Mouse (Mus musculus) ovary, postnatal 10 days (tissue): ENCODE data around the gene Cnfn.
"Not testable (repeated sequence)": the region's sequence is repeated elsewhere in the genome, so short reads cannot be mapped to it uniquely, and the experiment has no call there.

Experiments
- DNase-seq: peaks from one replicate; pipeline ENCODE4 v3.0.0; 2022; ENCODE audit warnings: low spot score

Gene Cnfn

DNA sequence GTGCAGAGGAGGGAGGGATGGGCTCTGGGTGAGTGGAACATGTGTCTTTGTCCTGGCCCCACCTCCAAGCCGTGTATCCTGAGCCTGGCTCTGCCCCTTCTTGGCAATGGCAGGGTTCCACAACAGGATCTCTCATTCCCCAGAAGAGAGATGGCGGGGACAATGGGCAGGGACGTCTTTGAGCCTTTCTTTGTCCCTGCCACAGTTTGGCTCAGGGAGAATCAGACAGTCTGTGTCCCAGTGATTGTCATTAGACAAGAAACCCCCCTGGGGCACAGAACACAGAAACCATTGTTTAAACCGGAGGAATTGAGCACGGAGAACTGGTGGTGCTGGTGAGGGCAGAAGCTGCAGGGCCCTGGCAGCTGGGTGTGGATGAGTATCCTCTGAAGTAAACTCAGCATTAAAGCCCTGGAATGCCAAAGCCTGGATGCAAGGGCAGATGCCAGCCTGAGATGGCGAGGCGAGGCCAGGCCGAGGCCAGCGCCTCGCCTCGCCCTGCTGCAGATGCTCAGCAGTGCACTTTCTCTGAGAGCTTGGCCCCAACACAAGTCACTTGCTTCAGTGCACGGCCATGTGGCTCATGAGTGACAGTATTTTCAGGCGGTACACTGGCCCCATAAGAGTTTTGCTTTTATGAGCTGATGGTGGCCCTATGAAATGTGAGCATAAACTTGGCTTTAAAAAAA, 3.4 kb downstream of the Cnfn start:
- DNase-seq: no peak

DNA sequence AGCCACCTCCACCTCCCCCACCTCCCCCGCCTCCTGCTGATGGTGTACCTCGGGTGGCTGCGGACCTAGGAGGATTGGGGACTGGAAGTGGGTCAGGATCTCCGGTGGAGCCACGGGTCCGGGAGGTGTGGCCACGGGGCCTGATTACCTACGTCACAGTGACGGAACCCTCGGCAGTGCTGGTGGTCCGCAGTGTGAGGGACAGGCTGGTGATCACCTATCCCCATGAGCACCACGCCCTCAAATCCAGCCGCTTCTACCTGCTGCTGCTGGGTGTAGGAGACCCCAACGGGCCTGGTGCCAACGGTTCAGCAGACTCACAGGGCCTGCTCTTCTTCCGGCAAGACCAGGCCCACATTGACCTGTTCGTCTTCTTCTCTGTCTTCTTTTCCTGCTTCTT, 5.9 kb downstream of the Cnfn start:
- no peak for DNase-seq

DNA sequence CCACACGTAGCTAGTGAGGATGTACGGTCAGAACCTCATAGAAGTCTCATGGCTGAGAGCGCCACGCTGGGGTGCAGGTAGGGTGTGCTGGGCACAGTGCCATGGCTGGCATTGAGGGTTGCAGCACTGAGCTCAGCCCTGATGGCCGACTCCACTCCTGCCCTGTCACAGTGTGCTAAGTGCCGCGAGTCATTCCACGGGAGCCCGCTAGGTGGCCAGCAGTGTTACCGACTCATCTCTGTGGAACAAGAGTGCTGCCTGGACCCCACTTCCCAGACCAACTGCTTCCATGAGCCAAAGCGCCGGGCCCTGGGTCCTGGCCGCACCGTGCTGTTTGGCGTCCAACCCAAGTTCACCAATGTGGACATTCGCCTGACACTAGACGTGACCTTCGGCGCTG, 6.4 kb downstream of the Cnfn start:
- DNase-seq: no peak

DNA sequence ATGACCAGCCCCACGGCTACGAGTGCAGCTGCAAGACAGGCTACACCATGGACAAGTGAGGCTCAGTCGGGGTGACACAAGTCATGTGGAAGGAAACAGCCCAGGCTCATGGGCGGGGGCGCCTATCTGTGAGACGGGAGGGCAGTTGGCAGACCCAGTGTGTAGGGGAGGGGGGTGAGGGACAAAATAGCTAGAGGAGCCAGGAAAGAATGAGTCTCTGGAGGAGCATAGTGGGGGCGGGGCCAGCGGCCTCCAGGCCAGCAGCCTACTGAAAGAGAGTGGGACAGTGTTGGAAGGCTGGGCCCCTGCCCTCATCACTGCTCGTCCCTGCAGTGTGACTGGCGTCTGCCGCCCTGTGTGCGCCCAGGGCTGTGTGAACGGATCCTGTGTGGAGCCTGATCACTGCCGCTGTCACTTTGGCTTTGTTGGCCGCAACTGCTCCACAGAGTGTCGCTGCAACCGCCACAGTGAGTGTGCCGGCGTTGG, 10.8 kb downstream of the Cnfn start:
- DNase-seq: no peak

DNA sequence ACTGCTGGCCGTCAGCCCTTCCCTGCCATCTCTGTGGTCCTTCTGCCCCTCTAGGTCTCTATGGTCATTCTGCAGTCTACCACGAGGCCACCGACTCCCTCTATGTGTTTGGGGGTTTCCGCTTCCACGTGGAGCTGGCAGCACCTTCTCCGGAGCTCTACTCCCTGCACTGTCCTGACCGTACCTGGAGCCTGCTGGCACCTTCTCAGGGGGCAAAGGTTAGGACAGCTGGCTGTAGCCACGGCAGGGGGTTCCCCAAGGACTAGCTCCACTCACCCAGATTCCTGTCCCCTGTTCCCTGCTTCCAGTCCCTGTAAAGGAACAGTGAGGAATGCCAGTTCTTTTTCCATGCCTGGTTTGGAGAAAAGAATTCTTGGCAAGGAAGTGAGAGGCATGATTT, 20.7 kb downstream of the Cnfn start:
- DNase-seq: no peak

DNA sequence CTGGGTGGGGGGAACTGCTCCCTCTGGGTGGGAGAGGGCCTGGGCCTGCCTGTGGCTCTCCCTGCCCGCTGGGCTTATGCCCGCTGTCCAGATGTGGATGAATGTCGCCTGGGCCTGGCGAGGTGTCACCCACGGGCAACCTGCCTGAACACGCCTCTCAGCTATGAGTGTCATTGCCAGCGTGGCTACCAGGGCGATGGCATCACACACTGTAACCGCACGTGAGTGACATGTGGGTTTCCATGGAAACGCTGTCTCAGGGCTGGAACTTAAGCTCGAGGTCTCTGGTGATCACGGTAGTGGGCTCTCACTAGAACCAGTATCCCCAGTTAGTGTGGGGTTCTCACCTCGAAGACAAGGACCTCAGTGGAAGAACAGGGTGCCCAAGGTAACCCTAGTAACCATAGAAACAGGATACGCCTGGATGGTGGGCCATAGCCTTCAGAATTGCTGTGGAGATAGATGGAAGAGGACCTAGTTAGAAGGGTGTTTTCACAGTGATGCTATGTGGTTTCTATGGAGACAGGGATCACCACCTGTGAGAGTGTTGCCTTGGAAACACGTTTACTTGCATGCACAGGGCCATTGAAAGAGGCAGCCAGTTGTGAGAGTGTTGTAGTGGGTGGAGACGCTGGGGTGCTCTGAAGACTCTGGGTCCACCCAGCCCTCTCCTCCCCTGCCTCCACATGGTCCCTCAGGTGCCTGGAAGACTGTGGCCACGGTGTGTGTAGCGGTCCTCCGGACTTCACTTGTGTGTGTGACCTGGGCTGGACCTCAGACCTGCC, 28.3 kb downstream of the Cnfn start:
- no peak for DNase-seq

DNA sequence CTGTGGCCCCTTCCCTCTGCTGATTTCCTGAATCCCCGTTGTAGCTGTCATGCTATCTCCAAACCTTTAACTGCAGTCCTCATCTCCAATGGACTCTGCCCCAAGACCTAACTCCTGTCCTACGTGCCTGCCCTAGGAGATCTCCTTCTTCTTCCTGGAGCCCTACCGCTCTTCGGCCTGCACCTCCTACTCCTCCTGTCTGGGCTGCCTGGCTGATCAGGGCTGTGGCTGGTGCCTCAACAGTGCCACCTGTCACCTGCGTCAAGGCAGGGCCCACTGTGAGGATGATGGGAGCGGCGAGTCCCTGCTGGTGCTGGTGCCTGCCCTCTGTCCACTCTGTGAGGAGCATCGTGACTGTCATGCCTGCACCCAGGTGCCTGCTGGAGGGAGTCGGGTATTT, 30.2 kb downstream of the Cnfn start:
- no peak for DNase-seq

DNA sequence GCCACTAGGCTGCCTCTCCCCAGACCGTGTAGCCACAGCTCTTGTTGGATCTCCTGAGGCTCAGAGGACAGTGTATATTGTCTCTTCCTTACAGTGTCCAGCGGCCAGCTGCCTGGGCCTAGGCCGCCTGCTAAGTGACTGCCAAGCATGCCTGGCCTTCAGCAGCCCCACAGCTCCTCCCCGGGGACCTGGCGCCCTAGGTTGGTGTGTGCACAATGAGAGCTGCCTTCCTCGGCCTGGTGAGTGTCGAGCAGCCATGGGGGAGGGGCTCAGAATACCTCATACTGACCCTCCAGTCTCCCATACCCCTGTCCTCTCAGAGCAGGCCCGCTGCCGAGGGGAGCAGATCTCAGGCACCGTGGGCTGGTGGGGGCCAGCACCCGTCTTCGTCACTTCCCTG, 35.1 kb downstream of the Cnfn start:
- no peak for DNase-seq

DNA sequence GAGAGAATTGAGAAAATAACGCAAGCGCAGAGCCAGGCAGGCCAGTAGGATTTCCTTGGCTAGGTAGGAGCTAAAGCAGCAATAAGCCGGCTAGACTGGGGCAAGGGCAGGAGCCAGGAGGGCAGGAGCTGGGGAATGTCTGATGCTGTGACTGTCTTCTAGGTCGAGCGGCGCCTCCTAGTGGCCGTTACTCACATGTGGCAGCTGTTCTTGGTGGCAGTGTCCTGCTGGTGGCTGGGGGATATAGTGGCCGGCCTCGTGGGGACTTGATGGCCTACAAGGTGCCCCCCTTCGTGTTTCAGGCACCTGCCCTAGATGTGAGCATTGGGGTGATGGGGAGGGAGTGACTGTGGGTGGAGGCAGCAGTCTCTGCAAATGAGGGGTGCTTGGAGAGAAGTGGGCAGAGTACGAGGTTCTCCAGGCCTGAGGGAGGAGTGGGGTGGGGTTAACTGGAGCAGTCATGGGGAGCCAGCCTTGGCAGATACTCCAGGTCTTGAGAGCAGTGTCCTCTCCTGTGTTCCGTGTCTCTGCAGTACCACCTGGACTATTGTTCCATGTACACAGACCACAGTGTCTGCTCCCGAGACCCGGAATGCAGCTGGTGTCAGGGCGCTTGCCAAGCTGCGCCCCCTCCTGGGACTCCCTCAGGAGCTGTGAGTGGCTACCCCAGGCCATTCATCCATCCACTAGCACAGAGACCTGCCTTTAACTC, 35.8 kb downstream of the Cnfn start:
- no peak for DNase-seq

DNA sequence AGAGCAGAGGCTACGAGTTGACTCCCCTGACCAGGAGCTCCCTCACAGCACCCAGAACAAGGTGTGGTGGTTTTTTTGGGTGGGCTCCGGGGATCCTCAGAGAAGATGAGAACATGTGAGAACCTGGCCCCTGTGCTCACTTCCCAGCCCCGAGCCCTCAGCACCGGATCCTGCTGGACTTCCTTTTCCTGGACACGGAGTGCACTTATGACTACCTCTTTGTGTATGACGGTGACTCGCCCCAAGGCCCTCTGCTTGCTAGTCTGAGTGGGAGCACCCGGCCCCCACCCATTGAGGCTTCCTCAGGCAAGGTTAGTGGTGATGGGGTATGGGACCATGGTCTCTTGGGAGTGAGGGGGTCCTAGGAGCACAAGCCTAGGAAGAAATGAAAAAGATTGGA, 43.3 kb downstream of the Cnfn start:
- DNase-seq: no peak

DNA sequence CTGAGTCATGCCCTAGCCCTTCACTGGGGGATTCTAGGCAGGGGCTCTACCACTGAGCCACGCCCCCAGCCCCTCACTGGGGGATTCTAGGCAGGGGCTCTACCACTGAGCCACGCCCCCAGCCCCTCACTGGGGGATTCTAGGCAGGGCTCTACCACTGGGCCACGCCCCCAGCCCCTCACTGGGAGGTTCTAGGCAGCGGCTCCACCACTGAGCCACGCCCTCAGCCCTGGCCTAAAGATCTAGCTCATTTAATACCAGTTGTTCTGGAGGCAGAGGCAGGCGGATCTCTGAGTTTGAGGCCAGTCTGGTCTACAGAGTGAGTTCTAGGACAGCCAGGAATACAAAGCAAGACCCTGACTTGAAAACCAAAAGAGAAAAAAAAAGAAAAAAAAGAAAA, 44.1 kb downstream of the Cnfn start:
- DNase-seq: not testable (repeated sequence)

DNA sequence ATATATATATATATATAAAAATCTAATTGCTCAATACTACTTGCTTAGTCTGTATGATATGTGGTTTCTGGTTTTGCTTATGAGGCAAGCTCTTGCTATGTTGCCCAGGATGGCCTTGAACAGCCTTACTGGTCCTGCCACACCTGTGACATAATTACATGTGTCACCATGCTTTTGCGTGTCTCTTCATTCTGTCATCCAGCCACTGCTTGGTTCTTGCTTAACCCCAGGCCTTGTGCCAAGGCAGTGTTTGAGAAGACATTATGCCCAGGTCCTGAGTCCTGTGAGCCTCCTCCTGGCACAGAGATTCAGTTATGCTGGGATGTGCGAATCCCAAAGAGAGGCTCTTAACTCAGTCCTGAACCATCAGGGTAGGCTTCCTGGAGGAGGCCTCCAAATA, 46.3 kb downstream of the Cnfn start:
- DNase-seq: no peak

DNA sequence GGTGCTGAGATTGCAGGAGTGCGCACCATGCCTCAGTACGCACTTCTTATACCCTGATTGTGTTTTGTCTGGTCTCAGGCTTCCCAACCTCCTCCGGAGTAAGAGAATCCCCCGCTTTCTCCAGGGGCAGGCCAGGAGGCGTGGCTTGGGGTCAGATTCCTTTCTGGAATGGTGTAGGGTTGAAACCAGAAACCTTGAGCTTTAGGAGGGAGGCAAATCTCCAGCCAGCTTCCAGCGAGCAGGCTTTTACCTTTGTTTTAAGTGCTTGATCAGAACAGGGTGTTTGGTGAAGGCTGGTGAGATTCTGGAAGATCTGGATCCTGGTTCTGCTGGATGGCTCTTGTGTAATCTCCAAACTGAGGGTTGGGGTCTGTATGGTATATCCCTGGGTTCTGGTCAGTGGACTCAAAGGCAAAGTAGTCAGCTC, 47.5 kb downstream of the Cnfn start:
- DNase-seq: no peak
